Mouse (Mus musculus): ENCODE measurements at regions not wholly inside any gene's neighbourhood (a gene's known extent, or its start where the extent isn't known, plus 50 kb on each side); places are given as distances from the start of the nearest gene placed in this dataset.

GRCm38 (mm10) chr12:7382455-7382854 lies 595.0 kb upstream of the Apob start:
- no peak overlapping the region for H3K4me2 ChIP-seq (ENCODE audit: low read depth)
- WGBS (ENCODE audit: insufficient replicate concordance), result 65% methylated on average over 1 of the region's 1 CpGs
- no peaks in the 10 kb centered on the region for H3K9me3 ChIP-seq (ENCODE audit: control insufficient read depth, low read length)
- H3K36me3 ChIP-seq (replicated peaks; ENCODE audit: control insufficient read depth, insufficient read depth, low read depth), result no peaks in the 10 kb centered on the region
- no peak overlapping the region for H3K4me3 ChIP-seq (ENCODE audit: insufficient read depth in 1 of 2, low read depth in 2 of 2, low read length in 2 of 2)
- no peaks in the 10 kb centered on the region for H3K4me1 ChIP-seq (replicated peaks; ENCODE audit: control insufficient read depth in 2 of 2, insufficient read depth in 2 of 2, low read length in 1 of 2)
- no peak for DNase-seq (ENCODE audit: low read depth in 3 of 3, low spot score in 3 of 3)
- TF ChIP-seq EP300 (IDR thresholded peaks at IDR 0.05; ENCODE audit: low read depth), result no peak
- no peak for TF ChIP-seq CTCF (IDR thresholded peaks at IDR 0.05; ENCODE audit: low read depth)
- no peak overlapping the region for H3K27ac ChIP-seq
- no peak overlapping the region for H3K9ac ChIP-seq (replicated peaks)
- no peaks in the 10 kb centered on the region for H3K27me3 ChIP-seq (ENCODE audit: control insufficient read depth, insufficient read depth, low read length)
- ATAC-seq (ENCODE audit: insufficient read depth), result no peak

GRCm38 (mm10) chr12:7403800-7404199 lies 573.6 kb upstream of the Apob start:
- Histone ChIP-seq H3K9me3 (ENCODE audit: control insufficient read depth, low read length) (no peaks in the 10 kb centered on the region), H3K36me3 (replicated peaks; ENCODE audit: control insufficient read depth, insufficient read depth, low read depth) (no peaks in the 10 kb centered on the region), H3K4me3 (ENCODE audit: insufficient read depth in 1 of 2, low read depth in 2 of 2, low read length in 2 of 2) (no peak overlapping the region), H3K27ac (no peak overlapping the region), H3K9ac (replicated peaks) (no peak overlapping the region), H3K4me1 (replicated peaks; ENCODE audit: control insufficient read depth in 2 of 2, insufficient read depth in 2 of 2, low read length in 1 of 2) (no peaks in the 10 kb centered on the region), H3K4me2 (ENCODE audit: low read depth) (no peak overlapping the region), H3K27me3 (ENCODE audit: control insufficient read depth, insufficient read depth, low read length) (no peaks in the 10 kb centered on the region)
- ATAC-seq (ENCODE audit: insufficient read depth) (no peak), DNase-seq (ENCODE audit: low read depth in 3 of 3, low spot score in 3 of 3) (no peak)
- 68% methylated on average over 4 of the region's 4 CpGs for WGBS (ENCODE audit: insufficient replicate concordance)
- TF ChIP-seq CTCF (IDR thresholded peaks at IDR 0.05; ENCODE audit: low read depth), result no peak
- no peak for TF ChIP-seq EP300 (IDR thresholded peaks at IDR 0.05; ENCODE audit: low read depth)

DNA sequence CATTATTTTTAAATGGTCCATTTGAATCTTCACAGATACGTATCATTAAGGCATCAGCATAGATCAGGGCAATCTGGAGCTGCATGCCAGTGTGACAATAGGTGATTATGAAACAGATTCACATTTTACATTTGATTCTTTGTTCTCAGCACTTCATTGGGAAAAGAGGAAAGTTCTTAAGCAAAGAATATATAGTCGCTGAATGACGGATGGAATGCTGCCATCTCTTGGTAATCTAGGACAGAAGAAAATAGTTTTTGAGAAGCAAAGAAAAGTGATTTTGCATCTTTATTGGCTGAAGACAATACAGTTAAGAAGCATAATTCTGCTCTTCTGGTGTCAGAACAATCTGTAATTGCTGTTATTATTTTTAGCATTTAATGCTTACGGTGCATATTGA lies 565.6 kb upstream of the Apob start:
- ATAC-seq (ENCODE audit: insufficient read depth) (no peak), DNase-seq (ENCODE audit: low read depth in 3 of 3, low spot score in 3 of 3) (no peak)
- no peak overlapping the region for H3K9ac ChIP-seq (replicated peaks)
- 75% methylated on average over 4 of the region's 4 CpGs for WGBS (ENCODE audit: insufficient replicate concordance)
- no peaks in the 10 kb centered on the region for H3K27me3 ChIP-seq (ENCODE audit: control insufficient read depth, insufficient read depth, low read length)
- no peak overlapping the region for H3K27ac ChIP-seq
- H3K36me3 ChIP-seq (replicated peaks; ENCODE audit: control insufficient read depth, insufficient read depth, low read depth), result no peaks in the 10 kb centered on the region
- no peak overlapping the region for H3K4me3 ChIP-seq (ENCODE audit: insufficient read depth in 1 of 2, low read depth in 2 of 2, low read length in 2 of 2)
- no peak overlapping the region for H3K4me2 ChIP-seq (ENCODE audit: low read depth)
- TF ChIP-seq EP300 (IDR thresholded peaks at IDR 0.05; ENCODE audit: low read depth), result no peak
- no peak for TF ChIP-seq CTCF (IDR thresholded peaks at IDR 0.05; ENCODE audit: low read depth)
- no peaks in the 10 kb centered on the region for H3K4me1 ChIP-seq (replicated peaks; ENCODE audit: control insufficient read depth in 2 of 2, insufficient read depth in 2 of 2, low read length in 1 of 2)
- no peaks in the 10 kb centered on the region for H3K9me3 ChIP-seq (ENCODE audit: control insufficient read depth, low read length)

DNA sequence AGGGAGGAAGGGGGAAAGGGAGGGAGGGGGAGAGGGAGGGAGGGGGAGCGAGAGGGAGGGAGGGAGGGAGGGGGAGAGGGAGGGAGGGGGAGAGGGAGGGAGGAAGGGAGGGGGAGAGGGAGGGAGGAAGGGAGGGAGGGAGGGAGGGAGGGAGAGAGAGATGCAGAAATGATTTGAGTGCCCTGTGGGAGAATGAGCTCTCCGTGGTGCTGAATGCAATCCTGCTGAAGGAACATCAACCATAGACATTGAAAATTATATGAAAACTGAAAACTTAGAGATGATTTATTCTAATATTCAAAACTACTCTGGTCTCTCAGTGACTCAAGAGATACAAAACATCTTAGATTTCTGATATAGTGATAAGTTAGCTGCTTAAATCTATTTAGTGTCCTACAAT lies 557.2 kb upstream of the Apob start:
- TF ChIP-seq CTCF (IDR thresholded peaks at IDR 0.05; ENCODE audit: low read depth) (no peak), EP300 (IDR thresholded peaks at IDR 0.05; ENCODE audit: low read depth) (no peak)
- Histone ChIP-seq H3K4me1 (replicated peaks; ENCODE audit: control insufficient read depth in 2 of 2, insufficient read depth in 2 of 2, low read length in 1 of 2) (no peaks in the 10 kb centered on the region), H3K4me2 (ENCODE audit: low read depth) (no peak overlapping the region), H3K9me3 (ENCODE audit: control insufficient read depth, low read length) (no peaks in the 10 kb centered on the region), H3K27me3 (ENCODE audit: control insufficient read depth, insufficient read depth, low read length) (no peaks in the 10 kb centered on the region), H3K36me3 (replicated peaks; ENCODE audit: control insufficient read depth, insufficient read depth, low read depth) (no peaks in the 10 kb centered on the region), H3K9ac (replicated peaks) (no peak overlapping the region), H3K4me3 (ENCODE audit: insufficient read depth in 1 of 2, low read depth in 2 of 2, low read length in 2 of 2) (no peak overlapping the region), H3K27ac (no peak overlapping the region)
- 22% methylated on average over 1 of the region's 2 CpGs for WGBS (ENCODE audit: insufficient replicate concordance)
- ATAC-seq (ENCODE audit: insufficient read depth) (no peak), DNase-seq (ENCODE audit: low read depth in 3 of 3, low spot score in 3 of 3) (no peak)

- ATAC-seq (ENCODE audit: insufficient read depth), result no peak
These were observed 555.5 kb upstream of the Apob start for GRCm38 (mm10) chr12:7421826-7422540.

More at GRCm38 (mm10) chr12:7421826-7422540, 555.5 kb upstream of the Apob start:
- H3K4me2 ChIP-seq (ENCODE audit: low read depth), result no peak overlapping the region
- H3K9me3 ChIP-seq (ENCODE audit: control insufficient read depth, low read length), result no peaks in the 10 kb centered on the region
- H3K27me3 ChIP-seq (ENCODE audit: control insufficient read depth, insufficient read depth, low read length), result no peaks in the 10 kb centered on the region
- no peaks in the 10 kb centered on the region for H3K4me1 ChIP-seq (replicated peaks; ENCODE audit: control insufficient read depth in 2 of 2, insufficient read depth in 2 of 2, low read length in 1 of 2)
- no peak for DNase-seq (ENCODE audit: low read depth in 3 of 3, low spot score in 3 of 3)
- H3K27ac ChIP-seq, result no peak overlapping the region
- TF ChIP-seq EP300 (IDR thresholded peaks at IDR 0.05; ENCODE audit: low read depth) (no peak), CTCF (IDR thresholded peaks at IDR 0.05; ENCODE audit: low read depth) (no peak)
- no peak overlapping the region for H3K4me3 ChIP-seq (ENCODE audit: insufficient read depth in 1 of 2, low read depth in 2 of 2, low read length in 2 of 2)
- WGBS (ENCODE audit: insufficient replicate concordance), result 21% methylated on average over 2 of the region's 2 CpGs
- no peaks in the 10 kb centered on the region for H3K36me3 ChIP-seq (replicated peaks; ENCODE audit: control insufficient read depth, insufficient read depth, low read depth)
- no peak overlapping the region for H3K9ac ChIP-seq (replicated peaks)

Measured in liver, embryonic 14.5 days (tissue).